In genomic region chr11:72769061-72769460, GRCm38 (mm10) we compare ENCODE assay signal across 13 mouse cellular contexts.
"Had no signal": no experiment of that assay in that cellular context is flagged by ENCODE, and none has a peak within 500 bp of the region (broad histone marks: within the 10 kb centered on the region; RNA-seq: fewer than 3 reads in every experiment).

No protein-coding gene starts in this region.

- H3K27me3 ChIP-seq: liver, embryonic 15.5 days; megakaryocyte, embryonic 14.5 days; midbrain, embryonic 12.5 days had no signal

- H3K4me1 ChIP-seq: limb, embryonic 10.5 days; liver, embryonic 15.5 days; megakaryocyte, embryonic 14.5 days; midbrain, embryonic 12.5 days had no signal

- H3K27ac ChIP-seq: hindbrain, embryonic 14.5 days; layer of hippocampus, adult 2 months; limb, embryonic 10.5 days; liver, embryonic 15.5 days; macrophage; midbrain, embryonic 12.5 days had no signal

- H3K9me3 ChIP-seq: limb, embryonic 10.5 days; liver, embryonic 15.5 days; megakaryocyte, embryonic 14.5 days; midbrain, embryonic 12.5 days had no signal

- H3K4me2 ChIP-seq: hindbrain, embryonic 14.5 days; liver, embryonic 11.5 days; liver, embryonic 15.5 days; midbrain, embryonic 12.5 days had no signal

- H3K9ac ChIP-seq: hindbrain, embryonic 14.5 days; liver, embryonic 15.5 days; midbrain, embryonic 12.5 days had no signal

- DNase-seq: kidney, adult 18-20 months; kidney, postnatal 4 days; lung, adult 2 months; thymus, adult 18-20 months; thymus, postnatal 14 days had no signal

- H3K4me3 ChIP-seq: layer of hippocampus, adult 2 months; limb, embryonic 10.5 days; liver, embryonic 15.5 days; megakaryocyte, embryonic 14.5 days; midbrain, embryonic 12.5 days had no signal
